ENCODE assay signal across 19 mouse cellular contexts in genomic region chr4:141161699-141162208, GRCm38 (mm10). TPM values are rescaled to one million over a fixed set of nuclear protein-coding genes. Genes with fewer than 3 reads are reported as not detected.
DNase-seq lines count a peak whose midpoint lies in the region; ATAC-seq and TF ChIP-seq lines count a peak whose summit lies in the region.
"Had no signal": no experiment of that assay in that cellular context is flagged by ENCODE, and none has a peak within 500 bp of the region (broad histone marks: within the 10 kb centered on the region; RNA-seq: fewer than 3 reads in every experiment).

No protein-coding gene starts in this region.

- peak overlapping the region; percentile 61 for H3K9ac ChIP-seq in liver, embryonic 13.5 days
- H3K9ac ChIP-seq: forebrain, embryonic 15.5 days; limb, embryonic 13.5 days; midbrain, embryonic 15.5 days had no signal

- no peaks in the 10 kb centered on the region for H3K9me3 ChIP-seq in liver, embryonic 13.5 days (replicated peaks)
- H3K9me3 ChIP-seq in forebrain, embryonic 10.5 days = peaks cover 15% of the 10 kb centered on the region
- H3K9me3 ChIP-seq: forebrain, embryonic 15.5 days; midbrain, embryonic 15.5 days had no signal

- 38% methylated on average over 6 of the region's 6 CpGs for WGBS in spleen, adult 2 months
- 26% methylated on average over 6 of the region's 6 CpGs for WGBS in liver, embryonic 13.5 days (ENCODE audit: insufficient replicate concordance)
- WGBS in forebrain, embryonic 10.5 days = 98% methylated on average over 6 of the region's 6 CpGs

- TF ChIP-seq POLR2A in spleen, adult 2 months (IDR thresholded peaks at IDR 0.05; ENCODE audit: low read depth, low read length) = no peak

- no peak overlapping the region for H3K4me3 ChIP-seq in spleen, adult 2 months (ENCODE audit: extremely low read depth, insufficient read depth, insufficient read length)
- H3K4me3 ChIP-seq in liver, embryonic 13.5 days (replicated peaks) = peak overlapping the region; percentile 18
- H3K4me3 ChIP-seq in forebrain, embryonic 10.5 days = no peak overlapping the region
- H3K4me3 ChIP-seq: embryonic facial prominence, embryonic 10.5 days; forebrain, embryonic 15.5 days; limb, embryonic 13.5 days; midbrain, embryonic 15.5 days; myocyte had no signal

- TF ChIP-seq CTCF in spleen, adult 2 months (IDR thresholded peaks at IDR 0.05; ENCODE audit: extremely low read depth, insufficient read depth, insufficient read length, insufficient replicate concordance) = no peak

- peak; percentile 61 for ATAC-seq in common myeloid progenitor, adult 5-6 weeks (replicated peaks; ENCODE audit: low read depth, poor library complexity, severe bottlenecking)
- ATAC-seq in liver, embryonic 13.5 days (ENCODE audit: low read depth) = peak; percentile 91
- ATAC-seq: forebrain, embryonic 15.5 days; hindbrain, postnatal 0 days; midbrain, embryonic 15.5 days had no signal

- H3K36me3 ChIP-seq in spleen, adult 2 months (ENCODE audit: control insufficient read depth, insufficient read depth, low read length) = no peaks in the 10 kb centered on the region
- H3K36me3 ChIP-seq in liver, embryonic 13.5 days = peaks cover 12% of the 10 kb centered on the region
- H3K36me3 ChIP-seq in forebrain, embryonic 10.5 days (replicated peaks) = peaks cover 53% of the 10 kb centered on the region
- H3K36me3 ChIP-seq: forebrain, embryonic 15.5 days; midbrain, embryonic 15.5 days had no signal

- DNase-seq in spleen, adult 2 months (ENCODE audit: low read depth in 1 of 2, low spot score in 2 of 2) = no peak
- DNase-seq in spleen, postnatal 36 days (ENCODE audit: low spot score in 2 of 2) = no peak
- DNase-seq in liver, embryonic 13.5 days = peak; percentile 53
- no peak for DNase-seq in forebrain, embryonic 10.5 days (ENCODE audit: extremely low spot score, low spot score)
- DNase-seq in gastrocnemius, postnatal 10 days = no peak
- DNase-seq in urinary bladder, postnatal 36 days (ENCODE audit: low spot score in 2 of 2) = no peak
- no peak for DNase-seq in urinary bladder, postnatal 14 days (ENCODE audit: low spot score)
- DNase-seq: cerebellum, adult 18-20 months; gastrocnemius, postnatal 36 days; kidney, adult 11 months; spleen, adult 18-20 months; thymus, postnatal 14 days had no signal

- H3K27ac ChIP-seq in spleen, adult 2 months (ENCODE audit: insufficient read depth, low read length) = 0 out of 2 replicates have a peak overlapping the region, but pooled peaks have one; percentile 27
- peak overlapping the region; percentile 91 for H3K27ac ChIP-seq in liver, embryonic 13.5 days
- no peak overlapping the region for H3K27ac ChIP-seq in forebrain, embryonic 10.5 days
- H3K27ac ChIP-seq: embryonic facial prominence, embryonic 10.5 days; forebrain, embryonic 15.5 days; hindbrain, postnatal 0 days; limb, embryonic 13.5 days; midbrain, embryonic 15.5 days had no signal

- H3K27me3 ChIP-seq in spleen, adult 2 months (ENCODE audit: control insufficient read depth, insufficient read depth, low read length) = no peaks in the 10 kb centered on the region
- H3K27me3 ChIP-seq in liver, embryonic 13.5 days = no peaks in the 10 kb centered on the region
- H3K27me3 ChIP-seq in forebrain, embryonic 10.5 days (ENCODE audit: poor library complexity, severe bottlenecking) = no peaks in the 10 kb centered on the region
- H3K27me3 ChIP-seq: forebrain, embryonic 15.5 days; limb, embryonic 13.5 days; midbrain, embryonic 15.5 days had no signal

- peaks cover 16% of the 10 kb centered on the region; the same call in 1 of the 2 replicates for H3K4me1 ChIP-seq in spleen, adult 2 months (ENCODE audit: control insufficient read depth, insufficient read depth, insufficient read length)
- H3K4me1 ChIP-seq in liver, embryonic 13.5 days (replicated peaks) = peaks cover 90% of the 10 kb centered on the region
- H3K4me1 ChIP-seq in forebrain, embryonic 10.5 days = peaks cover 29% of the 10 kb centered on the region
- H3K4me1 ChIP-seq: forebrain, embryonic 15.5 days had no signal

- peak overlapping the region; percentile 60 for H3K4me2 ChIP-seq in liver, embryonic 13.5 days
- H3K4me2 ChIP-seq: forebrain, embryonic 15.5 days; limb, embryonic 13.5 days; midbrain, embryonic 15.5 days had no signal

RNA-seq across cellular contexts. Expression of gene Fbxo42, which starts 14.0 kb away (rescaled TPM):
- polyA plus RNA-seq in spleen, adult 2 months (2012; rRNA removed) = 13.1 and 13.7 TPM in 2 replicates
- 10.4 and 13.2 TPM in 2 replicates for total RNA-seq in common myeloid progenitor, adult 5-6 weeks (2017)
- 13.9 and 14.2 TPM in 2 replicates for polyA plus RNA-seq in liver, embryonic 13.5 days (2015; fragmentation: Nextera tagmentation; extraction: Ambion mirVana)
- 27.0 and 29.6 TPM in 2 replicates for polyA plus RNA-seq in forebrain, embryonic 10.5 days (2016; fragmentation: Nextera tagmentation; extraction: Ambion mirVana)
- total RNA-seq in gastrocnemius, postnatal 10 days (2021) = 10 to 100 TPM; 10.0 to 11.4 TPM

RNA-seq across cellular contexts. Expression of gene Szrd1, which starts 22.2 kb away (rescaled TPM):
- 38.8 and 49.8 TPM in 2 replicates for polyA plus RNA-seq in spleen, adult 2 months (2012; rRNA removed)
- 40.1 and 47.4 TPM in 2 replicates for total RNA-seq in common myeloid progenitor, adult 5-6 weeks (2017)
- polyA plus RNA-seq in liver, embryonic 13.5 days (2015; fragmentation: Nextera tagmentation; extraction: Ambion mirVana) = 21.2 and 22.5 TPM in 2 replicates
- polyA plus RNA-seq in forebrain, embryonic 10.5 days (2016; fragmentation: Nextera tagmentation; extraction: Ambion mirVana) = 38.2 and 45.2 TPM in 2 replicates
- total RNA-seq in gastrocnemius, postnatal 10 days (2021) = 100 to 1,000 TPM; 173 to 178 TPM

RNA-seq across cellular contexts. Expression of gene Rsg1, which starts 52.0 kb away (rescaled TPM):
- polyA plus RNA-seq in spleen, adult 2 months (2012; rRNA removed) = 0.83 and 2.9 TPM in 2 replicates
- 2.2 and 6.1 TPM in 2 replicates for total RNA-seq in common myeloid progenitor, adult 5-6 weeks (2017)
- polyA plus RNA-seq in liver, embryonic 13.5 days (2015; fragmentation: Nextera tagmentation; extraction: Ambion mirVana) = 2.1 and 2.2 TPM in 2 replicates
- polyA plus RNA-seq in forebrain, embryonic 10.5 days (2016; fragmentation: Nextera tagmentation; extraction: Ambion mirVana) = 7.3 and 7.8 TPM in 2 replicates
- total RNA-seq in gastrocnemius, postnatal 10 days (2021) = under 1 TPM; 0.70 to 0.89 TPM
- total RNA-seq: gastrocnemius, postnatal 36 days had no signal
